Mouse (Mus musculus): Measurements from ENCODE around the gene Elmod3.
"Not testable (repeated sequence)": the region's sequence is repeated elsewhere in the genome, so short reads cannot be mapped to it uniquely, and the experiment has no call there.

The Elmod3 gene

DNA sequence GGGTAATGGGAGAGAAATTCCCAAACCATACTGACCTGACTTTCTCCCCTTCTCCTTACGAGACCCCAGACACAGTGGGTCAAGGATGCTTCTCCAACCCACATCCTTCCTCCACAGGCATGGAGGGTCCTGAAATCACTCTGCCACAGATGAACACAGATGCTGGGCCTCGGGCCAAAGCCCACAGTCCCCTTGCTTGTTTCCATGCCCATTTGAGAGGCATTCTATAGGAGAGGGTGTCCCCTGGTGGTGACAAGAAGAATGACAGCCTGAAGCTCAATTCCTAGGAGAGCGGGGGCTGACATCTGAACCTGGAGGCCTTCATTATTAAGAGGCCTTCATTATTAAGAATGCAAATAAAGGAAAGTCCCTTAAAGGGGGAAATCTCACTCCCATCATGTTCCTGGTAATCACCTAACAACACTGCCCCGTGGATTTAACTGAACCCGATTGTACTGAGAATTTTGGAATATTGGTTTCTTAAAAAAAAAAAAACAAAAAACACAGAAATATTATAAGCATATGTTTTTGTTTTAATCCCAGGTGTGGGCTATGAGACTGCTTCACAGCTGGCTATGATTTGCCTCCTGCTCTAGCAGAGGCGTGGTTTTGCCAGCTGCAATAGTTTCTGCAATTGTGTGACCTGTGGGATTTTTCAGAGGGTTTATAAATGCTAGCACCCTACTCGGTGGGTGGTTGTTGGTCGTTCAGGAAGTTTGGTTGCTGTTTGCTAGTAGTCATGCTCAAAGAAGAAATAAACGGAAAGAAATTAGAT lies 64.0 kb downstream of the Elmod3 start:
- DNase-seq (ENCODE audit: low read depth, low spot score), result peak; percentile 74

DNA sequence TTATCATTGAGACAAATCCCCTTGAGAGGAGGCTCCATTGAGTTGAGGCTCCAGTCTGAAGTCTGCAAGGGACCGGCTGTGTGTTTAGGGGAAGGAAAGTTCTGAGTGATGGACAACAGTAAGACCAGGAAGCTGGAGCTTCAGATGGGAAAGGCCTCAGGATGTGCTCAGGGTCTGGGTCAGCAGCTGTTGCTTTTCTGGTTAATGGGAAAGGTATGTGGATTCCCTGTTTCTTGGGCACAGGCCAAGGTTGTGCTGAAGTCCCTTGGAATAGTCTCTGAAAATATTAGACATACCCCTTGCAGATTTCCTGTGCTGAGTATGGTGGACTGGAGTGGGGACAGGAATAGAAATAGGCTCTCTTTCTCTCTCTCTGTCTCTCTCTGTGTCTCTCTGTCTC lies 64.7 kb downstream of the Elmod3 start:
- not testable (repeated sequence) for DNase-seq (ENCODE audit: low read depth, low spot score)

DNA sequence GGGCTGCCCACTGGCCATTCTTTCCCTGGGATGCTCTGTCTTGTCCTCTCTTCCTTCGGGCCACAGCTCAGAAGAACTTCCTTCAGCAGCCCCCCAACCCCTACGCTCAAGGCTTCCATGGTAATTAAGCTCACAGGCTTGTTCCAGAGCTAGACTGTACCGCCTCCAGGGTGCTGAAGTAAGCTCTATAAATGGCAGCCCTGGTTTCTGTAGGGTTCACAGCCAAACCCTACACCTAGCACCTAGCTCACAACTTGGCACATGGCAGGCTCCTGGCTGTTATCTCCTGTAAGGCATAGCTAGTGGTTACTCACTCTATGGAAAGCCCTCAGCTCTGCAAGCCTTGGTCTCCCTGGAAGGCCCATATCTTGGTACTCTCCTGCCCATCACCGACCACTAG lies 65.6 kb downstream of the Elmod3 start:
- no peak for DNase-seq (ENCODE audit: low read depth, low spot score)

DNA sequence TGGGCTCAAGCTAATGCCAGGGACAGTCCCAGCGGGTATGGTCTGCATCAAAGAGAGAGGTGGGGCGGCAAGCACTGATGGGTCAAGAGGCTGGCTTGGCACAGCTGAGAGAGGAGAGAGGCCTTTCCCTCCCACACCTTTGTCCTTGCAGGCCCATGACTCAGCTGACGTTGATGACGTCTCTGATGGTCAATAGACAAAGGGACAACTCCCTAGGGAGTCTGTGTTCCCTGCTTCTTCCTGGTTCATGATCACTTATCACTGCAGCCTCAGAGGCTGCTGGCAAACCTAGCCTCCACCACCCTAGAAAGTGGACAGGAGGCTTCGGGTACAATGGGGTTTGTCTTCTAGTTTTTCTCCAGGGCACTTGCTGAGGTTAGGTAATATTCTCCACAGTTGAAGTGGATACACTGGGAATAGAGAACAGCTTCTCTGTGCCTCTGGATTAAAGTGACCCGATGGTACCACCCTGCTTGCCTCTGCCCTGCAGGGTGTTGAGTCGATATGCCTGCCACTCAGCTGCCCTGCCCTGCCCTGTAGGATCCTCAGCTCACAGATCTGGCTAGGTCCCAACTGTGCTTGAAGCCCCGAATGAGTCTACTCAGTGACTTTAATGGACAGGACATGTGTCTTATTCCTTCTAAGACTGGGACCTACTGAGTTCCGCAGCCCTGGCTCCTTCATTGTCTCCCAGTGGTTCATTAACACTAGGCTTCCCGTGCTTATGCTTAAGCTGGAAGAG lies 69.6 kb downstream of the Elmod3 start:
- no peak for DNase-seq (ENCODE audit: low read depth, low spot score)

DNA sequence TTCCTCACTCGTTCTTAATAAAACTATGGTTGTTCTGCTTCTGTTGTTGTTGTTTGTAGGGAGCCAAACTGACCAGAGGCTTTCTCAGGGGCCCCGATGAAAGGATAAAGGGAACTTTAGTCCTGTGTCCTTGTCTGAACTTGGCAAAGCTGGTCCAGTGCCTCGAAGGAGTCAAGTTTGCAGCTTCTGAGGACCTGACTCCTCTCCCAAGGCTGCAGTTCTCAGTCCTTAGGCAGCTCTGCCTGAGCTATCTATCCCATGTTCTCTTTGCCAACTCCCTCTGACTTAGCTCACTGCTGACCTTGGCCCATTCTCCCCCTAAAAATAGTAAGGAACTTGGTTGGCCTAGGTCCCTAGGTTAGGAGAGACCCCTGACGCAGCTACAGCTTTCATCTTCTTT lies 71.1 kb downstream of the Elmod3 start:
- DNase-seq (ENCODE audit: low read depth, low spot score), result no peak

DNA sequence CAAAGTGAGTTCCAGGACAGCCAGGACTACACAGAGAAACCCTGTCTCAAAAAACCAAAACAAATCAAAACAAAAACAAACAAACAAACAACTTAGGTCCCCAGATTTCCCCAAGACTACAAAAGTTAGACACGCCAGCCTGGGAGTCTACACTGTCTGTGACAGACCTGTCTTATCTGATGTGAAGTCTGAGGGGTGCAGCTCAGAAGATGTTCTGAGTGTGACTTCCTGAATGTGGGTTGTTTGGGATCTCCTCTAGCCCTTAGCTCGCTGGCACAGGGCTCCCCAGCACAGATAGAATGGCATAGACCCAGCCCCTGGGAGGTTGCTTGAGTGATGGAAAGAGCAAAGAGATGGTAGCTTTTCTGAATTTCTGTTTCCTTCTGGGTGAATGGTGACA lies 74.1 kb downstream of the Elmod3 start:
- no peak for DNase-seq (ENCODE audit: low read depth, low spot score)

GRCm38 (mm10) chr6:72523222-72523621 lies 75.0 kb downstream of the Elmod3 start:
- DNase-seq (ENCODE audit: low read depth, low spot score), result no peak

DNA sequence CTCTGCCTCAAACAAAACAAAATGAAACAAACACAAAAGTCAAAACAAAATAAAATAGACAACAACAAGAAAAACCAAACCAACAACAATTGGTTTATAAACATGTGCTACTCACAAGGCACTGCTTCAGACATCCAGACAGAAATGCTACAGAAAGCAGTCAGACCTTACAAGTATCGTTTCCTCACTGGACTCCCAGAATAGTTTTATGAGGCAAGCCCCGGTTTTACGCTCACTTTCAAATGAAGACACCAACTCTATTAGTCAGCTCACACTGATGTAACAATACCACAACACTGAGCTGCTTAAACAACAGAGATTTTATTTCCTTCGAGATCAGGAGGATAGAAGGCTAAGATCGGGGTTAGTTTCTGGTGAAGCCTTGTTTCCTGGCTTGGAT lies 75.9 kb downstream of the Elmod3 start:
- no peak for DNase-seq (ENCODE audit: low read depth, low spot score)

- DNase-seq (ENCODE audit: low read depth, low spot score), result no peak
Observed at GRCm38 (mm10) chr6:72521607-72522006, 76.6 kb downstream of the Elmod3 start, which contains the start of gene Sh2d6. Gene Sh2d6 (minus strand): TSS chr6:72521707.

DNA sequence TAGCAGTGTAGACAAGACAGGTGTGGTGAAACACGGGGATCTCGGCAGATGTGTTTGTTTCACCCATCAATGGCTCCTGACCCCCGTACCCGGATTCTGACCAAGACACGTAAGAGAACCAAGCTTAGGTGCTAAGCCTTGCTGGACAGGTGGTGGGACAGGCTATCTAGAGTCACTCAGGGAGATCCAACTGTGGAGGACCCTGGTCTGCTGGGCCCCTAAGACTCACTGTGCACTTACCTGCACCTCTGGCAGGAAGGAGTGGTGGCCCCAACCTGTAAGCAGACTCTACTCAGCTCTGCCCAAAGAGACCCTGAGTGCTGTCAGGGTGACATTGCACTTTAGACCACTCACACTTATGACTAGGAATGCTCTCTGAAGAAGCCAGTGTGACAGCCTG lies 77.3 kb downstream of the Elmod3 start:
- DNase-seq (ENCODE audit: low read depth, low spot score), result no peak

DNA sequence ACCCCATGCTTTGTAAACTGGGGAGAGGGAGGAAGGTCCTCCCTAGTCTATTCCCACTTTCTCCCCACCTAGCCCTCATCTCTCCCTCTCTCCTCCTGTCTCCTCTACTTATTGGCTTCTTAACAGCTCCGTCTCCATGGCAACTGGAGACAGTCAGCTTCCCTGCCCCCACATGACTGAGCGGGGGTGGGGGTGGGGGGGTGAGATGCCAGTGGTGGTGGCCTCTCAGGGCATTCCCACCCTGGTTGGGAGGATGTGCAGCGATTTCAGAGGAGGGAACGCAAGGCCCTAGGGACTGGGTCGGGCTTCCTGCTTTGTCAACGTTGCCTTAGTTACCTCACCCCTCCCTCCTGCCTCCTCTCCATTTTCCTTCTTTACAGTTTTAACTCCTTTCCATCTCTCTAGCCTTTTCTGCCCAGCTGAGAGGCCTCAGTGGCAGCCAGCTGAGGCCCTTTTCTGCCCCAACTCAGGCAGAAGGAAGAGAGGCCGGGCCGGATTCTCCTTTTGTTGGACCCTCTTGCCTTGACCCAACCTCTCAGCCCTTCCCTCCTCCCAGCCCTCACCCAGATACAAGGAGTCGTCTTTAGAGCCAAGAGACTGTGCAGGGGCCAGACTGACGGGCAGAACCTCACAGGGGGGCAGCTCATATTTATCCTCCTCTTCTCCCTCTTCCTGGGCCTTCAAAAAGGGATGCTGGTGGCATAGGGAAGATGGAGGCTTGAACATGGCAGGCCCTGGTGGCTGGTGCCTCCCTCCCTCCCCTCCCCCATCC lies 78.1 kb downstream of the Elmod3 start:
- DNase-seq (ENCODE audit: low read depth, low spot score), result no peak

DNA sequence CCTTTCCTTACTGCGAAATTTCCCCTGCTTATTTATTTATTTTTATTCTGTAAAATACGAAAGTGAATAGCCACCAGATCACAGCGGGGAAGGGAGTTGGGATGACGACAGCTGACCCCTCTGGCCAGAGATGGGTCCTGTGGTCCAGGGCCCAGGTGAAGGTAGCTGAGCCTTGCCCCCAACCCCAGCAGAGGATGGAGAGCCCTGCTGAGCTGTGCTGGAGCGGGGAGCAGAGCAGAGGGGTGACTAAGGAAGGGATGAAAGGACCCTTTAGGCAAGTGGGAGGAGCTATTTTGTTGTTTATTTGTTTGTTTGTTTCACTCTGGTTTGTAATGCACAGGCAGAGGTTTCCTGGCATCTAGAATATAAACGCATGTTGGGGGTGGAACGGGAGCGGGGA lies 78.9 kb downstream of the Elmod3 start:
- DNase-seq (ENCODE audit: low read depth, low spot score), result no peak

- no peak for DNase-seq (ENCODE audit: low read depth, low spot score)
Observed at GRCm38 (mm10) chr6:72518842-72519241, 79.4 kb downstream of the Elmod3 start.

All from CD4-positive helper T cell, adult 2 months (primary cell).